Mouse (Mus musculus) midbrain, embryonic 11.5 days (tissue): ENCODE data around the gene Gmds. TPM values are rescaled to one million over a fixed set of nuclear protein-coding genes. Genes with fewer than 3 reads are reported as not detected.

ENCODE experiments used
- ATAC-seq: fragments of 200-750 bp; cut with Nextera tagmentation; 2 replicates; pipeline ENCODE4 v1.8.0; 2017; ENCODE audit warnings: moderate TSS enrichment, moderate library complexity; ENCODE audit not compliant: low FRiP score
- DNase-seq: peaks from one replicate; pipeline ENCODE4 v3.0.0; 2015; ENCODE audit warnings: low spot score; ENCODE audit errors: missing footprints
- H3K27ac ChIP-seq: fragments of 300-500 bp; sonication (generic); 2 replicates; pipeline ENCODE4 v1.5.1; 2014; ENCODE audit warnings: low read depth, low read length
- H3K27me3 ChIP-seq: fragments of 300-500 bp; sonication (generic); 2 replicates; pipeline ENCODE4 v1.6.1; 2014; ENCODE audit warnings: mild to moderate bottlenecking, low read length, moderate library complexity, mixed read lengths; ENCODE audit not compliant: control insufficient read depth, insufficient read depth
- H3K36me3 ChIP-seq: fragments of 300-500 bp; sonication (generic); 2 replicates; pipeline ENCODE4 v1.6.1; 2014; ENCODE audit warnings: mild to moderate bottlenecking, low read length, moderate library complexity, mixed read lengths; ENCODE audit not compliant: control insufficient read depth, insufficient read depth
- H3K4me1 ChIP-seq: fragments of 300-500 bp; sonication (generic); 2 replicates; pipeline ENCODE4 v1.6.1; 2014; ENCODE audit warnings: low read length; ENCODE audit not compliant: control insufficient read depth, insufficient read depth
- H3K4me2 ChIP-seq: fragments of 300-500 bp; sonication (generic); 2 replicates; pipeline ENCODE4 v1.6.1; 2014; ENCODE audit warnings: mild to moderate bottlenecking, moderate library complexity
- H3K4me3 ChIP-seq: fragments of 300-500 bp; sonication (generic); 2 replicates; pipeline ENCODE4 v1.5.1; 2014; ENCODE audit warnings: low read depth, low read length
- H3K9ac ChIP-seq: fragments of 300-500 bp; sonication (generic); 2 replicates; pipeline ENCODE4 v1.6.1; 2014; ENCODE audit warnings: low read length
- H3K9me3 ChIP-seq: fragments of 300-500 bp; sonication (generic); 2 replicates; pipeline ENCODE4 v1.6.1; 2016; ENCODE audit warnings: low read length; ENCODE audit not compliant: control insufficient read depth
- WGBS: fragments of 180-500 bp; shearing (Covaris S2); extraction: QIAGEN DNeasy Blood & Tissue Kit; methylation state at CpG from one replicate; pipeline ENCODE4 v1.1.7; 2014; 5-methylcytosine and 5-hydroxymethylcytosine counted together
- polyA plus RNA-seq: library from polyadenylated mRNA; unstranded; fragments of >200 nt; fragmentation: Nextera tagmentation; extraction: Ambion mirVana; gene quantifications from 2 replicates; pipeline ENCODE4 v1.2.1, GENCODE M21; 2014

Gmds gene
- polyA plus RNA-seq, 1 experiment from 2014 or later: 31.6 TPM

DNA sequence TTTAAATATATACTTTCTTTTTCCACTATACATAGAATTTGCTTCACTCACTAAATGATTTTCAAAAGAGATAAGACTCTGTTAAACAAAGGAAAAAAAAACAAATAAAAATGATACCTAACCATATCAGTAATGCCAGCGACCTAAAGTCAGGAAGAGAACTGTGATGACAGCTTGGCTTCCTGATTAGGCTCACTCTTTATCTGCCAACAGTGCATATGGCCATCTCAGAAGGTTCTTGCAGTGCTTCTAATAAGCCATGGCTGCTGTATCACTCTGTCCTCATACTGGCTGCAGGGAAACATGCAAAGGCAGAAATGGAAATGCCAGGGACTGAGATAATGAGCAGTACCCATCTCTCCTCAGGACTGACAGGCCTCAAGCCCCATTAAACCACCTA lies 192.6 kb downstream of the Gmds start:
- DNase-seq (no peak), ATAC-seq (no peak)
- WGBS: 76% methylated on average over 1 of the region's 1 CpGs
- Histone ChIP-seq H3K36me3 (no peaks in the 10 kb centered on the region), H3K27ac (no peak overlapping the region), H3K4me1 (no peaks in the 10 kb centered on the region), H3K9me3 (no peaks in the 10 kb centered on the region), H3K4me2 (no peak overlapping the region), H3K4me3 (no peak overlapping the region), H3K27me3 (no peaks in the 10 kb centered on the region), H3K9ac (no peak overlapping the region)

- no peak for ATAC-seq
- H3K36me3 ChIP-seq: no peaks in the 10 kb centered on the region
- no peak overlapping the region for H3K4me3 ChIP-seq
- no peak overlapping the region for H3K4me2 ChIP-seq
- H3K27me3 ChIP-seq: no peaks in the 10 kb centered on the region
- H3K9ac ChIP-seq: no peak overlapping the region
- H3K9me3 ChIP-seq: no peaks in the 10 kb centered on the region
- no peaks in the 10 kb centered on the region for H3K4me1 ChIP-seq
- no peak overlapping the region for H3K27ac ChIP-seq
- 54% methylated on average over 2 of the region's 2 CpGs for WGBS
- no peak for DNase-seq
Observed at GRCm38 (mm10) chr13:32145179-32145578, 193.4 kb downstream of the Gmds start.

DNA sequence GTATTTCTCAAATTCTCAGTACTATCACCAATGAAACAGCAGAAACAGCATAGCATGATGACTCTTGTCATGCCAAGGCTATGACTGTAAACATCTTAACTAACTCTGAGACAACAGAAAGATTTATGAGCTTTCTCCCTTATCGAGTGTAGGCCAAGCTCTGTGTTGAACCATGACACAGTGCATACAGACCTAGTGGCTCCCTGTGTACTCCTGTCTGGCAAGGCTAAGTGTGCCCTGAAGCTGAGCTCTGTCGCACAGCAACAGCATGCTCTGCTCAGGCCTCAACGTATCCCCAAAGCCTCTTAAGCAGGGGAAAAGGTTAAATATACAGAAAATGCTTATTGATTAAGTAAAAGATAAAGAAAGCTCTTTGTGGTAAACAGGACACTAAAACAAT lies 194.9 kb downstream of the Gmds start:
- Histone ChIP-seq H3K27me3 (no peaks in the 10 kb centered on the region), H3K27ac (no peak overlapping the region), H3K9me3 (no peaks in the 10 kb centered on the region), H3K4me3 (no peak overlapping the region), H3K4me1 (no peaks in the 10 kb centered on the region), H3K9ac (no peak overlapping the region), H3K4me2 (no peak overlapping the region), H3K36me3 (no peaks in the 10 kb centered on the region)
- WGBS: 73% methylated on average over 3 of the region's 3 CpGs
- DNase-seq (no peak), ATAC-seq (no peak)

DNA sequence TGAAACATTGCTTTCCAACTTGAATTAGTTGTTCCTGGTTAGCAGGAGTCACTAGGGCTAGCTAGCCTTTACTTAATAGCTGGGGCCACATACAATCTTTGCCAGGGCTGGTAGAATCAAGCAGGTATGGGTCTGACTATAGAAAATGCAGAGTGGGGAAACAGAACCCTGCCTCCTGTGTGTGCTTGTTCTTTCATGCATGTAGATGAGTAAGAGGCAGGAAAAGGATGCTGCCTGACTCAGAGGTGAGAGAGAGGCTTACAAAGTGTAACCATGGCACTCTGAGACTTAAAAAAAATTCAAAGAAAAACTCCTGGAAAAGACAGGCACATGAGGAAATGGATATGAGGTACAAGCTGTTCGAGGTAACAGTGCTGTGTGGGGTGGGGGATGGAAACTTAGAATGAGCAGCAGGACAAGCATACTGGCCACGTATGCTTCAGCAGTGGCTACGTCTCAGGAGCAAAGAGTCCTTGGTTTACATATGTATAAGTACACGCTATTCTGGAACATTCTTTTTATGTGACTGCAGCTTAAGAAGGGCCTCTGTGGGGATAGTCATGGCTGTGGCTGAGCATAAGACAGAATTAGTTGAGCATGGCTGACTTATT lies 203.8 kb downstream of the Gmds start:
- H3K4me3 ChIP-seq: no peak overlapping the region
- H3K27ac ChIP-seq: no peak overlapping the region
- DNase-seq: no peak
- no peak for ATAC-seq
- 64% methylated on average over 4 of the region's 4 CpGs for WGBS
- H3K27me3 ChIP-seq: no peaks in the 10 kb centered on the region
- H3K9me3 ChIP-seq: no peaks in the 10 kb centered on the region
- no peaks in the 10 kb centered on the region for H3K4me1 ChIP-seq
- no peak overlapping the region for H3K9ac ChIP-seq
- no peaks in the 10 kb centered on the region for H3K36me3 ChIP-seq
- H3K4me2 ChIP-seq: no peak overlapping the region

GRCm38 (mm10) chr13:32129970-32130369 lies 208.6 kb downstream of the Gmds start:
- Histone ChIP-seq H3K9ac (no peak overlapping the region), H3K4me2 (no peak overlapping the region), H3K36me3 (no peaks in the 10 kb centered on the region), H3K4me1 (no peaks in the 10 kb centered on the region), H3K9me3 (no peaks in the 10 kb centered on the region), H3K27ac (no peak overlapping the region), H3K4me3 (no peak overlapping the region), H3K27me3 (no peaks in the 10 kb centered on the region)
- 93% methylated on average over 1 of the region's 1 CpGs for WGBS
- no peak for ATAC-seq
- no peak for DNase-seq

- ATAC-seq: no peak
- 82% methylated on average over 1 of the region's 1 CpGs for WGBS
Observed at GRCm38 (mm10) chr13:32118386-32118785, 220.2 kb downstream of the Gmds start.

GRCm38 (mm10) chr13:32115468-32115867 lies 223.1 kb downstream of the Gmds start:
- H3K9me3 ChIP-seq: no peaks in the 10 kb centered on the region
- no peak overlapping the region for H3K4me3 ChIP-seq
- H3K4me2 ChIP-seq: no peak overlapping the region
- H3K9ac ChIP-seq: no peak overlapping the region
- H3K36me3 ChIP-seq: no peaks in the 10 kb centered on the region
- whole genome bisulfite sequencing: 67% methylated on average over 1 of the region's 1 CpGs
- H3K27me3 ChIP-seq: no peaks in the 10 kb centered on the region
- H3K4me1 ChIP-seq: no peaks in the 10 kb centered on the region
- ATAC-seq (no peak), DNase-seq (no peak)
- H3K27ac ChIP-seq: no peak overlapping the region

More at GRCm38 (mm10) chr13:32118386-32118785, 220.2 kb downstream of the Gmds start:
- Histone ChIP-seq H3K27me3 (no peaks in the 10 kb centered on the region), H3K9me3 (no peaks in the 10 kb centered on the region), H3K4me3 (no peak overlapping the region), H3K4me1 (no peaks in the 10 kb centered on the region), H3K4me2 (no peak overlapping the region), H3K27ac (no peak overlapping the region), H3K9ac (no peak overlapping the region), H3K36me3 (no peaks in the 10 kb centered on the region)
- no peak for DNase-seq

GRCm38 (mm10) chr13:32113875-32114274 lies 224.7 kb downstream of the Gmds start:
- Histone ChIP-seq H3K9me3 (no peaks in the 10 kb centered on the region), H3K4me2 (no peak overlapping the region), H3K4me3 (no peak overlapping the region), H3K9ac (no peak overlapping the region), H3K27me3 (no peaks in the 10 kb centered on the region), H3K4me1 (no peaks in the 10 kb centered on the region), H3K36me3 (no peaks in the 10 kb centered on the region), H3K27ac (no peak overlapping the region)
- no peak for ATAC-seq
- no peak for DNase-seq
- WGBS: 91% methylated on average over 3 of the region's 3 CpGs

- Histone ChIP-seq H3K27me3 (no peaks in the 10 kb centered on the region), H3K9me3 (no peaks in the 10 kb centered on the region), H3K4me3 (no peak overlapping the region), H3K27ac (no peak overlapping the region), H3K36me3 (no peaks in the 10 kb centered on the region), H3K4me1 (no peaks in the 10 kb centered on the region), H3K9ac (no peak overlapping the region), H3K4me2 (no peak overlapping the region)
- 82% methylated on average over 7 of the region's 7 CpGs for WGBS
- ATAC-seq (no peak), DNase-seq (no peak)
Observed at GRCm38 (mm10) chr13:32088303-32088977, 250.1 kb downstream of the Gmds start.
